Mouse (Mus musculus) right cerebral cortex, postnatal 25 days (tissue): ENCODE measurements around the gene Crygb.
"Not testable (repeated sequence)": the region's sequence is repeated elsewhere in the genome, so short reads cannot be mapped to it uniquely, and the experiment has no call there.

Source experiments
- DNase-seq: peaks from one replicate; pipeline ENCODE4 v3.0.0; 2022

The Crygb gene

GRCm38 (mm10) chr1:65067842-65068241 is 14.2 kb downstream of the Crygb start:
- DNase-seq: no peak

GRCm38 (mm10) chr1:65064201-65064600 is 17.9 kb downstream of the Crygb start:
- DNase-seq: no peak

- DNase-seq: no peak
These were observed 18.7 kb downstream of the Crygb start, which contains the start of gene Crygd for GRCm38 (mm10) chr1:65063352-65063751. TSS of gene Crygd (minus strand) at chr1:65063452.

GRCm38 (mm10) chr1:65052140-65052539 is 29.9 kb downstream of the Crygb start:
- no peak for DNase-seq

GRCm38 (mm10) chr1:65051696-65052095 is 30.4 kb downstream of the Crygb start:
- no peak for DNase-seq

- not testable (repeated sequence) for DNase-seq
These were observed 31.1 kb downstream of the Crygb start, which contains the start of gene Cryge for GRCm38 (mm10) chr1:65050952-65051351. TSS of gene Cryge (minus strand) at chr1:65051149.

GRCm38 (mm10) chr1:65048781-65049180 is 33.3 kb downstream of the Crygb start:
- DNase-seq: peak; percentile 35

GRCm38 (mm10) chr1:65046401-65047109 is 35.5 kb downstream of the Crygb start:
- DNase-seq: no peak

- DNase-seq: no peak
These were observed 38.7 kb downstream of the Crygb start for GRCm38 (mm10) chr1:65043433-65043832.

- DNase-seq: no peak
These were observed 40.3 kb downstream of the Crygb start for GRCm38 (mm10) chr1:65041837-65042236.

GRCm38 (mm10) chr1:65040806-65041205 is 41.3 kb downstream of the Crygb start:
- no peak for DNase-seq

GRCm38 (mm10) chr1:65039679-65040078 is 42.4 kb downstream of the Crygb start:
- DNase-seq: no peak

GRCm38 (mm10) chr1:65037542-65037941 is 44.5 kb downstream of the Crygb start:
- no peak for DNase-seq

- DNase-seq: no peak
These were observed 46.6 kb downstream of the Crygb start for GRCm38 (mm10) chr1:65035513-65035912.

- no peak for DNase-seq
These were observed 49.4 kb downstream of the Crygb start, which contains the start of gene Akr1cl for GRCm38 (mm10) chr1:65032641-65033040. TSS of gene Akr1cl (minus strand) at chr1:65032759.
